Mouse (Mus musculus) embryonic facial prominence, embryonic 11.5 days (tissue): ENCODE results near the gene Pou4f1. TPM values are rescaled to one million over a fixed set of nuclear protein-coding genes. Genes with fewer than 3 reads are reported as not detected.
A peak's percentile ranks its signal among the peaks of the same experiment; 100 is the strongest.

Experiments used
- ATAC-seq: fragments of 200-750 bp; cut with Nextera tagmentation; replicated peaks from 2 replicates; pipeline ENCODE4 v1.8.0; 2017; ENCODE audit warnings: low read depth; ENCODE audit not compliant: insufficient number of reproducible peaks, low FRiP score, low TSS enrichment
- DNase-seq: peaks from one replicate; pipeline ENCODE4 v3.0.0-alpha.2; 2015; ENCODE audit warnings: low spot score
- H3K27ac ChIP-seq: fragments of 300-500 bp; sonication (generic); replicated peaks from 2 replicates; pipeline ENCODE4 v1.5.1; 2014; ENCODE audit warnings: mild to moderate bottlenecking, low read depth, low read length, control low read depth
- H3K27me3 ChIP-seq: fragments of 300-500 bp; sonication (generic); 2 replicates; pipeline ENCODE4 v1.6.1; 2014; ENCODE audit warnings: mild to moderate bottlenecking, low read length, moderate library complexity, mixed read lengths; ENCODE audit not compliant: control insufficient read depth, insufficient read depth
- H3K36me3 ChIP-seq: fragments of 300-500 bp; sonication (generic); replicated peaks from 2 replicates; pipeline ENCODE4 v1.6.1; 2014; ENCODE audit warnings: low read depth, mild to moderate bottlenecking, low read length, moderate library complexity, mixed read lengths; ENCODE audit not compliant: control insufficient read depth, insufficient read depth
- H3K4me1 ChIP-seq: fragments of 300-500 bp; sonication (generic); 2 replicates; pipeline ENCODE4 v1.6.1; 2014; ENCODE audit warnings: low read length, mixed read lengths; ENCODE audit not compliant: control insufficient read depth, insufficient read depth
- H3K4me2 ChIP-seq: fragments of 300-500 bp; sonication (generic); 2 replicates; pipeline ENCODE4 v1.6.1; 2014; ENCODE audit warnings: low read depth, mild to moderate bottlenecking, control low read depth, low read length, moderate library complexity
- H3K4me3 ChIP-seq: fragments of 300-500 bp; sonication (generic); 2 replicates; pipeline ENCODE4 v1.5.1; 2014; ENCODE audit warnings: low read depth, low read length, control low read depth
- H3K9ac ChIP-seq: fragments of 300-500 bp; sonication (generic); replicated peaks from 2 replicates; pipeline ENCODE4 v1.6.1; 2014; ENCODE audit warnings: mild to moderate bottlenecking, control low read depth, low read length
- H3K9me3 ChIP-seq: fragments of 300-500 bp; sonication (generic); replicated peaks from 2 replicates; pipeline ENCODE4 v1.6.1; 2016; ENCODE audit warnings: mild to moderate bottlenecking, low read length, inconsistent platforms, mixed read lengths; ENCODE audit not compliant: control insufficient read depth
- WGBS: fragments of 180-500 bp; shearing (Covaris S2); extraction: QIAGEN DNeasy Blood & Tissue Kit; methylation state at CpG from one replicate; pipeline ENCODE4 v1.1.7; 2014; 5-methylcytosine and 5-hydroxymethylcytosine counted together
- polyA plus RNA-seq: library from polyadenylated mRNA; unstranded; fragments of >200 nt; fragmentation: Nextera tagmentation; extraction: Ambion mirVana; gene quantifications from 2 replicates; pipeline ENCODE4 v1.2.1, GENCODE M21; 2014

The Pou4f1 gene
- polyA plus RNA-seq, 1 experiment from 2014 or later, result 28.3 TPM

DNA sequence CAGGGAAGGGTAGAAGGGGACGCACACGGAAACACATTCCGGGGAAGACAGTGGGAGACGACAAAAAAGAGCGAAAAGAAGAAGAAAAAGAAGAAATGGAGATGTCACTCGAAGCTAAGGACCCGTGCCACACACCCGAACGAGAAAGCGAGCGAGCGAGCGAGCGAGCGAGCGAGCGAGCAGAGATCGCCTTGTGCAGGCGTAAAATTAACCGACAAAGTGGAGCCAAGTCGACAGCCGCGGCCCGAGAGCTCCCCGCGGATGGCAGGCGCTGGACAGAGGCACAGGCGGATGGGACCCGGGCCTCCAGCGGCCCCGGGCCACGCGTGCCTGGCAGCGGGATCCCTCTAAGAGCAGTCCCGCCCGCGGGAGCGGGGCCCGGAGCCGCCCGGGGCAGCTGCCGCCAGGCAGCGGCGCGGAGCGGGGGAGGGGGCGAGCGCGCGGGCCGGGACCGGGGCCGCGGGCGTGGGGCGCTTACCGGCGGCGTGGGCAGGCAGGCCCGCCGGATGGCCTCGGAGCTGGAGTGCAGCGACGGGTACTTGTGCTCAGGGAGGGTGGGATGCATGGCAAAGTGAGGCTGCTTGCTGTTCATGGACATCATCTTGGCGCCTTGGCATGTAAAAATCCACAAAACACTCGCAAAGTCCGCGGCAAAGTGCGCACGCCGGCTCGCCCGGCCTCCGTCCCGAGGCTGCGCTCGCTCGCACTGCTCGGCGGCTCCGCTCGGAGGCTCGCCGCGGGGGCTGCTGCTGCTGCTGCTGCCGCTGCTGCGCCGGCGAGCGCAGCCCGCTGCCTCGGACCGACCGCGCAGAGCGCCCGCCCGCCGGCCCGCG lies 450 bp downstream of the Pou4f1 start:
- under 1% methylated on average over 87 of the region's 101 CpGs for WGBS
- Histone ChIP-seq H3K4me1 (no peaks in the 10 kb centered on the region; the same call in 1 of the 2 replicates), H3K4me2 (peak overlapping the region; percentile 85), H3K9ac (peak overlapping the region; percentile 43), H3K36me3 (no peaks in the 10 kb centered on the region), H3K27ac (peak overlapping the region; percentile 38), H3K4me3 (peak overlapping the region; percentile 50), H3K9me3 (no peaks in the 10 kb centered on the region), H3K27me3 (peaks cover 84% of the 10 kb centered on the region)
- no peak for DNase-seq
- ATAC-seq, result peak; percentile 21

GRCm38 (mm10) chr14:104466557-104466956 lies 1.2 kb downstream of the Pou4f1 start:
- H3K27me3 ChIP-seq, result peaks cover 80% of the 10 kb centered on the region
- ATAC-seq (no peak), DNase-seq (no peak)
- peak overlapping the region; percentile 50; the same call in 1 of the 2 replicates for H3K4me3 ChIP-seq
- H3K4me1 ChIP-seq, result no peaks in the 10 kb centered on the region; the same call in 1 of the 2 replicates
- no peak overlapping the region for H3K9ac ChIP-seq
- no peak overlapping the region for H3K4me2 ChIP-seq
- WGBS, result under 1% methylated on average over 22 of the region's 43 CpGs
- no peaks in the 10 kb centered on the region for H3K36me3 ChIP-seq
- H3K27ac ChIP-seq, result no peak overlapping the region
- H3K9me3 ChIP-seq, result no peaks in the 10 kb centered on the region

DNA sequence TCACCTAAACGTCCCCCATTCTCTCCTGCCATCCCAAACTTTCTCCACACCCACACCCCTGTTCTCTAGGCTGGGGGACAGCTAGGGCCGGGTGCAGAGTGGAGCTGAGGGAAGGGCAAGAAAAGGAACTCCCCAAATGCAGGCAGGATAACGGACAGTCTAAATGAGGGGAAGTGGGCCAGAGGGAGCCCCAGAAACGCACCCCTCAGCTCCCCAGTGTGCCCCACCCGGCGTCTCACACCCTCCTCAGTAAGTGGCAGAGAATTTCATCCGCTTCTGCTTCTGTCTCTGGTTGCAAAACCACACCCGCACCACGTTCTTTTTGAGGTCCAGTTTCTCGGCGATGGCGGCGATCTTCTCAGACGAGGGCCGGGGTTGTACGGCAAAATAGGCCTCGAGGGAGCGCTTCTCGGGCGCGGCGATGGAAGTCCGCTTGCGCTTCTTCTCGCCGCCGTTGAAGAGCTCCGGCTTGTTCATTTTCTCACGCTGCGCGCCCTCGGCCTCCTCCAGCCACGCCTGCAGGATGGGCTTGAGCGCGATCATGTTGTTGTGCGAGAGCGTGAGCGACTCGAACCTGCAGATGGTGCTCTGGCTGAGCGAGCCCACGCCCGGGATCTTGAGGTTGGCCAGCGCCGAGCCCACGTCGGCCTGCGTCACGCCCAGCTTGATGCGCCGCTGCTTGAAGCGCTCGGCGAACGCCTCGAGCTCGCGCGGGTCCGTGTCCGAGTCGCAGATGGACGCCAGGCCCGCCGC lies 2.1 kb downstream of the Pou4f1 start:
- Histone ChIP-seq H3K9ac (no peak overlapping the region), H3K27ac (no peak overlapping the region), H3K4me3 (peak overlapping the region; percentile 22), H3K36me3 (no peaks in the 10 kb centered on the region), H3K27me3 (peaks cover 79% of the 10 kb centered on the region), H3K4me1 (no peaks in the 10 kb centered on the region; the same call in 1 of the 2 replicates), H3K4me2 (peak overlapping the region; percentile 34), H3K9me3 (no peaks in the 10 kb centered on the region)
- ATAC-seq (no peak), DNase-seq (no peak)
- WGBS, result under 1% methylated on average over 57 of the region's 64 CpGs

GRCm38 (mm10) chr14:104464841-104465240 lies 3.0 kb downstream of the Pou4f1 start:
- Histone ChIP-seq H3K27ac (no peak overlapping the region), H3K4me1 (no peaks in the 10 kb centered on the region; the same call in 1 of the 2 replicates)
- no peak for DNase-seq

DNA sequence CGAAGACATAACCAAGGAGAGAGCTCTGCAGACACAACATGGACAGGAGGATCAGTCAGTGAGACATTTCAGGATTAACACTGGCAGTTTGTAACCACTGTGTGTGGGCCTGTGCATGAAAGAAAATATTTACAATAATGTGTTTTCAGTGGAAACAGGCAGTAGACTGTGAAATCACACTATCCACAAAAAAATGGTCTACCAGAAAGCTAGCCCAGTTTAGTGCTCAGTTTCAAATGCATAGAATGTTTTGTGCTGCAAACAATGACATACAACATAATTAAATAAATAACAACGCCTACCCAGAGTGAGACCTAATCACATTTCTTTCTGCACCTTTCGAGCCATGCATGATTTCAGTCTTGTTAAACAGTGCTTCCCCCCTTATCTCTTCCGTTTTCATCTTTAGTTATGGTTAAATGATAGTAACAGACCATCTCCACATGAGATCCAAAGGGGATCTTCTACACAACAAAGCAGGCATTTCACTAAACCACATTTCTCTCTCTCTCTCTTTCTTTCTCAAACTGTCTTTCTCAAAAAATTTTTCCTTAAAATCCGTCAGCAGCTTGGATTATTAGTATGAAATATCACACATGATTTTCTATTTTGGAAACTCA lies 4.1 kb downstream of the Pou4f1 start:
- ATAC-seq, result no peak
- H3K4me2 ChIP-seq, result no peak overlapping the region

More at GRCm38 (mm10) chr14:104464841-104465240, 3.0 kb downstream of the Pou4f1 start:
- Histone ChIP-seq H3K27me3 (peaks cover 77% of the 10 kb centered on the region), H3K36me3 (no peaks in the 10 kb centered on the region), H3K9me3 (no peaks in the 10 kb centered on the region), H3K4me3 (no peak overlapping the region), H3K4me2 (no peak overlapping the region), H3K9ac (no peak overlapping the region)
- WGBS, result 2% methylated on average over 5 of the region's 5 CpGs
- no peak for ATAC-seq

DNA sequence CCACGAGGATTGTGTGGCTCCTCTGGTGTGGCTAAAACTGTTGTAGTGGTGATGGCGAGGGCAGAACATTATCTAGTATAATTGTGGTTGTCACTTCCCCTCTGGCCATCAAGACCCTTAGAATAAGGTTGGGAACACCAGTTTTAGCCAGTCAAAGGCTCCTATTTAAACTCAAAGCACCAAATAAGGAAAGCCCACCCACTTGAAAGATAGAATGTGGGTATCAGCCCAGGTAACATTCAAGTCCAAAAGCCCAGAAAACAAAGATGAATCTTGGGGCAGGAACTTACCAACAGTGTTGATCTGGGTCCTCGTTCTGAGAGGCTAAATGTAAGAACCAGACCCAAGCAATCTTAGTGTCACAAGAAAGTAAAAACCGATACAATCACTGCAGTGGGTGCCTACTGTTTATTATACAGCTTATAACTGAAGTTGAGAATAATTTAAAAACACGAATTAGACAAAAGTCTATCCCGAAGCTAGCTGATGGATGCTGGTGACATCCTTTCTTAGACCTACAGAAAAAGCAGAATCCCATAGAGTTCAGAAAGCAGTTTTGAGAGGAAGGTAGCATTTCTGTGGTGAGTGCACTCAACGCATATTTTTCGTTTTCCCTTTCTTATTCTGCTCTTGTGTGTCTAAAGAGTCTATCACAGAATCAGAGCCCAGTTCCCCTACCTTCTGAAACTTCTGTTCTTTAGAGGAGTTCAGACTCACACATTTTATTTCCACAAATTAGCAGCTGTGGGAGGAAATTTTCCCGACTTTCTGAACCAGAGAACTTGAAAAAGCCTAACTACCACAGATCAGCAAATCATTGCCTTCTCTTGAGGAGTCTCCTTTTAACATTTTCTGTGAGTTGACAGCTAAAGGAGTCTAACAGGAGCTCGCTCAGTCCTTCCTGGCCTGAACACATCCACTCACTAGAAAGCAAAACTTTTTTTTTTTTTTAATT lies 6.2 kb downstream of the Pou4f1 start:
- H3K36me3 ChIP-seq, result no peaks in the 10 kb centered on the region
- no peak for DNase-seq
- ATAC-seq, result no peak
- H3K27ac ChIP-seq, result no peak overlapping the region
- H3K4me3 ChIP-seq, result no peak overlapping the region
- 2% methylated on average over 10 of the region's 10 CpGs for WGBS
- peaks cover 50% of the 10 kb centered on the region for H3K27me3 ChIP-seq
- H3K9me3 ChIP-seq, result no peaks in the 10 kb centered on the region
- no peak overlapping the region for H3K9ac ChIP-seq
- no peaks in the 10 kb centered on the region for H3K4me1 ChIP-seq
- no peak overlapping the region for H3K4me2 ChIP-seq

More for the DNA sequence above, 4.1 kb downstream of the Pou4f1 start:
- no peak overlapping the region for H3K27ac ChIP-seq
- peaks cover 69% of the 10 kb centered on the region for H3K27me3 ChIP-seq
- H3K4me3 ChIP-seq, result no peak overlapping the region
- no peaks in the 10 kb centered on the region; the same call in 1 of the 2 replicates for H3K4me1 ChIP-seq
- WGBS, result 4% methylated on average over 5 of the region's 5 CpGs
- H3K9ac ChIP-seq, result no peak overlapping the region
- no peaks in the 10 kb centered on the region for H3K36me3 ChIP-seq
- no peaks in the 10 kb centered on the region for H3K9me3 ChIP-seq
- DNase-seq, result no peak
